Mouse (Mus musculus): ENCODE measurements around the gene Pheta1.

Pheta1 gene

DNA sequence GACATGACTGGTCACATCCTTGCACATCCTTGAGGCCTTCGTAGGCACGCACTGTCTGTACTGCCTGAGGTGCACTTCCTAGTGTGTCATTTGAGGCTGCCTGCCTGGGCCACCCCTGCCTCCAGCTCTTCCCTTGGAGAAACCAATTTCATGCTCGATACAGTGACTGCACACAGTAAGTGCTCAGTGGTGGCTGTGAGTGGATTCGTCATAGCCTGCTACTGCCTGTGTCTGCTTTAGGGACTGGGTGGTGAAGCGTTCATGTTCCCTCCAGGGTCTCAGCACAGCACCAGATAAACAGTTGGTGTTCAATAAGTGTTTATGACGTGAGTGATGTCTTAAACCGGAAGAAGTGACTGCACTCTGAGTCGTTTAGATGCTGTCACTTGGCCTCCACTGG, 34.6 kb downstream of the Pheta1 start:
- no peak for ATAC-seq (ENCODE audit: insufficient number of reproducible peaks, low FRiP score, low TSS enrichment)

DNA sequence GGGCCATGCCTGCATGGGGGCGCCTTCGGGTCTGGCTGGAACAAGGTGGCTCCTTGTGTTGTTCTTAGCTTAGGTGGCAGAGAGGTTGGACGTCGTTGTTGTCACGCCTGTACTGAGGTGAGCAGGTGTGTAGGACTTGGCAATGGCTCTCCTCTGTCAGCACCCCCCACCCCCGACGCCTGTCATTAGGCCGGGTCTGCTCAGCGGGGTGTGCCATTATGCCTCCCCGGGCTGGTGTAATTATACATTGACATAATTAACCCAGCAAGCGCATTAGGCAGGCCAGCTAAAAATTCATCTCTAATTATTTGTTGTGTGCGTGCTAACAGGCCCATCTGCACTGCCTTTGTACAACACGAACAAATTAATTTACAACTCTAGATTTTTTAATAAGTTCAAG, 40.6 kb downstream of the Pheta1 start:
- ATAC-seq (ENCODE audit: insufficient number of reproducible peaks, low FRiP score, low TSS enrichment), result no peak

GRCm38 (mm10) chr5:121889819-121890362, 41.1 kb downstream of the Pheta1 start:
- no peak for ATAC-seq (ENCODE audit: insufficient number of reproducible peaks, low FRiP score, low TSS enrichment)

DNA sequence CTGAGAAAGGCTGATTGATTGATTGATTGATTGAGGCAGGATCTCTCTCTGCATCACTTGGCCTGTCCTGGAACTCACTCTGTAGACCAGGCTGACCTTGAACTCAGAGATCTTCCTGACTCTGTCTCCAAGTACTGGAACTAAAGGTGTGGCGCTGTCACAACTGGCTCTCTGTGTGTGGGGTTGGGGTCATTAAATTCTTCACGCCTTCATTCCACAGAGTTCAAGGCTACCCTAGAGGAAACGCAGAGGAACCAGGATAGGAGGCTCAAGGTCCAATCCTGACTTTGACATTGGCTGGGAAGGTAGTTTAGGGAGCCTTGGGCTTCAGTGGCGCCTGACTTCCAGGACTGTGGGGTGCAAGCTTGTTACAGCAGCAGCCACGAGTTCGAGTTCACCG, 42.1 kb downstream of the Pheta1 start:
- ATAC-seq (ENCODE audit: insufficient number of reproducible peaks, low FRiP score, low TSS enrichment), result no peak

- no peak for ATAC-seq (ENCODE audit: insufficient number of reproducible peaks, low FRiP score, low TSS enrichment)
Observed at GRCm38 (mm10) chr5:121892281-121892680, 43.5 kb downstream of the Pheta1 start.

DNA sequence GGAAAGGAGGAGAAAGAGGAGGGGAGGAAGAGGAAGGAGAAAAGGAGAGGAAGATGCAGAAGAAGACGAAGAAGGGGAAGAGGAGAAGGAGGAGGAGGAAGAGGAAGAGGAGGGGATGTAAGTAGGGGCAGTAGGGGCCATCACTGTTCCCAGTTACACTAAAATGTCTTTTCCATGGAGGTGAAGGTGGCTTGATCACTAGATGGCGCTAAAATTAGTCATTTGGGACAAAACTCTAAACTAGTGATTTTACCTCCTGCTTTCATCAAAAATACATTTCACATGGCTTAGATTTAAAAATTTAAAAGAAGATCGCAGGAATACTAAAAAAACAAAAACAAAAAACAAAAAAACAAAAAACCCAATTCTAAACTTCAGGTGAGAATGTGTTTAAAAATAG, 44.8 kb downstream of the Pheta1 start:
- no peak for ATAC-seq (ENCODE audit: insufficient number of reproducible peaks, low FRiP score, low TSS enrichment)

DNA sequence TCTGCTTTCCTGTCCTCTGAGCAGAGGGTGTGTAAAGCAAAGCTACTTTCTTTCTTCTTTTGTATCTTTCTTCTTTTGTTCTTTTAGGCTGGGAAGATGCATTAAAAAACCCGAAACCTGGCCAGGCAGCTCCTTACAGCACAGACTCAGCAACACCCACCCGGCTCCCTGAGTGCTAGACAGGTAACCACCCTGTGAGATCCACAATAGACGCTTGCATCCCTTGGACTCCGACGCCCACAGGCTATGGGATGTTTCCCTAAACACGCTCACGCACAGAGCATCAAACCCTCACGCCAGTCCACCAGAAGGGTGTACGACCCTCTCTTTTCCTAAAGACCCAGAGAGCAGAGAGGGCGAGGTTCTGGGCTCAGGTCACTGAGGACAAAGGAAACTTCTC, 45.9 kb downstream of the Pheta1 start:
- ATAC-seq (ENCODE audit: insufficient number of reproducible peaks, low FRiP score, low TSS enrichment), result no peak

DNA sequence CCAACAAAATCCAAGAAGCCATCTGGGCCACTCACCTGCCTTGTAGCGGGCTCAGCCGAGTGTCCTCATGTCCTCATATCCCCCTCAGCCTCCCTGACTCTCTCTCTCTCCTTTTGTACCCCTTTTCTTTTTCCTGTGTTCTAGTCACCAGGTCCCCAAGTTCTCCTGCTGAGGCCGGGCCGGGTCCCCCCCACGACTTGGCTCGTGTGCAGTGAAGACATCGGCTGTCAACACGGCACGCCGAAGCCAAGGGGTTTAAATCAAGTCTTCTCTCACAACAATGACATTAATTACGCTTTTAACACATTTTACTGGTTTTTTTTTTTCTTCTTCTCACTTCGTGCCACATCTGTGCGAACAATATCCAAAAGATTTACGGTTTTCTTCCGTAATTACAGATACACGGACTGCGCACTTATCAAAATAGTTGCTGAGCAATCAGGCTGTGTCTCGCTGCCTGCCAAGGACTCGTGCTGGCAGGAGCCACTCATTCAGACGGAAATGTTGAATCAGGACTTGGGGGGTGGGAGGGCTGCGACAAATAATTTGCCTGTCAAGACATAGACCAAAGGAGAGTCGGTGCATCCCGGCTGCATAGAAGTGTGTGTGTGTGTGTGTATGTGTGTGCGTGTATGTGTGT, 46.5 kb downstream of the Pheta1 start:
- ATAC-seq (ENCODE audit: insufficient number of reproducible peaks, low FRiP score, low TSS enrichment), result no peak

DNA sequence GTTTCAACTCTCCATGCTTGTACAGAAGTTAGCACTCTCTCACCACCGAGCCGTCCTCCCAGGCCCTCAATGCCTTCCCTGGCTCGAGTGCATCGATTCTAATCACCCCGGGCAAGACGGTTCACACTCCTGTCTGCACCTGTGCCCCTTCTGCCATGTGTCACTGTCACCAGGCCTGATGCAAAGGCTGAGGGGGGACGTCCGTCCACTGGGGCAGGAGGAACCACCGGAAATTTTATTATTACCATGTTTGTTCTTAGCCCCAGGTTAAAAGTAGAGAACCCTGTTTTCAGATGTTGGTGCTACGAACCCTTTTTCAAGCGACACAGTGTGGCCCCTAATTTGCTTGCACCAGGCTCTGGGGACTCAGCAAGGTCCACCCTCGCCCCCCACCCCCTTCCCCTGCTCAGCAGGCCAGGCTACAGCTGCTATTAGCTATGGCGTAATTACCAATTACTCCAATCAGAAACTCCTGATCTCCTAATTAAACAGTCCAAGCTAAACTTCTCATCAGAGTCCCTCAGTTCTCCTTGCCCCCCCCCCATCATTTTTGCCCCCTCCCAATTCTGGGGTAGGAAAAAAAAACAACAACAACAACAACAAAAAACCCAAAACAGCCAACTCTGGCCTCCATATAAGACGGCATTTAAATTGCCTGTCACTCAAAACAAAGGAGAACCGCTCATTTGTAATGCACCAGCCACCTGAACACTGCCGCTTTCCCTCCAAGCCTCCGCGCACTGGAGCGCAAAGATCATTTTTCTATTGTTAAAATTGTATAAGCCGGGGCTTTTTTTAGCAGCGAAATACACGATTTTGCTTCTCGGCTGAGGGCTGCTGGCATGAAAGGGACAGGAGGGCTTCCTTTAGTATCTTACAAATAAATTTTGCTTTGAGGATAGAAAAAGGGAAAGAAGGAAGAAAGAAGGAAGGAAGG, 54.3 kb downstream of the Pheta1 start:
- ATAC-seq (ENCODE audit: insufficient number of reproducible peaks, low FRiP score, low TSS enrichment), result no peak

All from cerebellum, adult (tissue).